Mouse (Mus musculus) heart, postnatal 4 days (tissue): ENCODE measurements around the gene Smyd3. TPM values are rescaled to one million over a fixed set of nuclear protein-coding genes. Genes with fewer than 3 reads are reported as not detected.

Source experiments
- DNase-seq: peaks from one replicate; pipeline ENCODE4 v3.0.0; 2021
- total RNA-seq, 2 experiments: library from RNA; stranded (reverse); gene quantifications; 2 replicates each; pipeline ENCODE4 v1.2.3; 2021

The Smyd3 gene
- total RNA-seq, 2 experiments from 2014 or later = 8.0 to 8.4 TPM

DNA sequence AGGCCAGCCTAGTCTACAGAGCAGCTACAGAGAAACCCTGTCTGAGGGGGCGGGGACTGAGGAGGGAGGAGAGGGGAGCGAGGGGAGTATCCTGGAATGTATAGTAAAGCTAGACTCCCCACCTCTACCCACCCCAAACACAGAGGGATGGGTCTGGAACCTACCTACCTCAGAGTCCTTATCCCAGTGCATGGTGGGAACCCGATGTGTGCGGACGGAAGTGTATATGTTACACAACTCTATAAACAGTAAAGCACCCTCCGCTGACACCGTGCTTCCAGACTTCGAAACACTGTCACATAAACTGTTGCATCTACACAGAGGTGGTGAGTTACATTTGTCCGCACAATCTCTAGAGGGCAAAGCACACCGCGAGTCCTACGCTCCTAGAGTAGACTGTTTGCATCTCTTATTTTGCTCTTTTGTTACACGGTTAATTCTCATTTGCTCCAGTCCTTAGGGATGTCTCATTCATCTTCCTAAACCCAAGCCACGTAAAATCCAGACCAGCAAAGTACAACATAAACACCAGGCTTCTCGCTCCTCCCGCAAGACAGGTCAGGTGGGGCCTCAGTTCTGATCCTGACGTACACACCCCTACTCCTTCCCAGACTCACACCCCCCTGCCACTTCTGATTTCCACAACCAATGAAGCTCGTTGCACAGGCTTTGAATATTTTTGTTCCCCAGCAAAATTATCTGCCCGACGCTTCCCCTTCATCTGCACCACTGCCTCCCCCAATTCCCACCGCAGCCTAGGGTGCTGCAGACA lies 714 bp downstream of the Smyd3 start:
- DNase-seq = no peak

DNA sequence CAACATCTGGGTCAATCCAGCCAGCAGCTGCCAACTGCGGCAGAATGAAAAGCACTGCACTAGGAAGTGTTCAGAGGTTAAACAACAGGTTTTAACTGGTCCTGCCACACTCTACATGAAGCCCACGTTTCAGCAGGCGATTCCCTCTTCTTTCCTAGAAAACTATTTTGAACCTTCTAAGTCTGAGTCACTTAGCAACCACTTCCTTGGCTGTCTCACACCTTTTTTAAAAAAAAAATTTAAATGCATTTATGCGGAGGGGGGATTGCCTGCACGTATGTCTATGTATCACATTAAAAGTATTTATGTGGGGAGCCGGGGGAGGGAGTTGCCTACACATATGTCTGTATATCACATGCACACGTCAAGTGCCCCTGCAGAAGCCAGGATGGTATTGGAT lies 5.9 kb downstream of the Smyd3 start:
- no peak for DNase-seq

DNA sequence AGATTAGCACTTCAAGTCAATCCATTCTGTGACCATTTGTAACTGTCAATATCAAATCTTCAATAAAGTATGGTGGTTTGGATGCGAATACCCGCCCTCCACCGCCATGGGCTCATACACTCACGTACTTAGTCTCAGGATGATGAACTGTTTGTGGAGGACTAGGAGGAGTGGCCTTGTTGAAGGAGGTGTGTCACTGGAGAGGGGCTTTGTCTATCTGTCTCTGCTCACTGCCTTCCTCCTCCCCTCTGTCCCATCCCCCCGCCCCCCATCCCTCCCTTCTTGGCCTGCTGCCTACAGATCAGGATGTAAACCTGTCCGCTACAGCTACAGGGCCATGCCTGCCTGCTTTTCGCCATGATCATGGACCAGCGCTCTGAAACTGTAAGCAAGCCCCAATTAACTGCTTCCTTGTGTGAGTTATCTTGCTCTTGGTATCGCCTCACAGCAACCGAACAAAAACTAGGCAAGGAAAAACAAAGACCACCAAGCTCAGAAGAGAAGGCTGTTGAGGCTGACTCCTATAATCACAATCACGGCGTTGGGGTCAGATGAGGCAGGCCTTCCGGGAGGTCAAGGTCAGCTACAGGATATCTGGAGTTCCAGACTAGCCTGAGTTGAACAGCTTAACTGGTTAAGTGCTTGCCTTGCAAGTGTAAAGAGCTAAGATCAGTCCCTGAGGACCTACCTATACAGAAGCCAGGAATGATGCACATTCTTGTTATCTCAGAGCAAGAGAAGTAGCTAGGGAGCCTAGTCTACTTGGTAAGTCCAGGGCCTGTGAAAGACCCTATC lies 7.1 kb downstream of the Smyd3 start:
- no peak for DNase-seq

DNA sequence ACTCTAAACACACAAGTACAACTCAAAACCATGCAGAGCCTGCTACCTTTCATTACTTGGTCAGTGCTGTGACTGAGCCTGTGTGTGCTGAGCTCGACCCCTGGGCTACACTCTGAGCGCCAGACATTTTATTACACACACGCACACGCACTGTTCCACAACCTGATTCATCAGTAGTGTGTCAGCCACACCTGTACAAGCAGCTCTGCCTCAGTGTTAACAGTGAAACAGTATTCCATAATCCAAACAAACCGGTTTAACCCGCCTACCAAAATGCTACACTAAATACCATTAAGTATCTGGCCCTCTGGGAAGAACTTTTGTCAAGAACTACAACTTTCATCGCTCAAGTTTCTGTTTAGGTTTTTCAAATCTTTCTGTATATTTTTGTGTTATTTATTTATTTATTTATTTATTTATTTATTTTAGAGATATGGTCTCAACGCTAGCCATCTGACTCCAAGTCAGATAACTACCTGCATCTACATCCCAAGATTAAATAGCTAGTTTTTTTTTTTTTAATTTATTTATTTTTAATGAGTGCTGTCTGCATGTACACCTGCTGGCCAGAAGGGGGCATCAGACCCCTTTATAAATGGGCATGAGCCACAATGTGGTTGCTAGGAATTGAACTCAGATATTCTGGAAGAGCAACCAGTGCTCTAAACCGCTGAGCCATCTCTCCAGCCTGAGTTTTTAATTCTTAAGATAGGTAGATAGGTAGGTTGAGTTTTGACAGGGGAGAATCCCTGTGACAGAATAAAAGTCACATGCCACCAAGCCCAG lies 11.1 kb downstream of the Smyd3 start:
- peak; percentile 38 for DNase-seq

DNA sequence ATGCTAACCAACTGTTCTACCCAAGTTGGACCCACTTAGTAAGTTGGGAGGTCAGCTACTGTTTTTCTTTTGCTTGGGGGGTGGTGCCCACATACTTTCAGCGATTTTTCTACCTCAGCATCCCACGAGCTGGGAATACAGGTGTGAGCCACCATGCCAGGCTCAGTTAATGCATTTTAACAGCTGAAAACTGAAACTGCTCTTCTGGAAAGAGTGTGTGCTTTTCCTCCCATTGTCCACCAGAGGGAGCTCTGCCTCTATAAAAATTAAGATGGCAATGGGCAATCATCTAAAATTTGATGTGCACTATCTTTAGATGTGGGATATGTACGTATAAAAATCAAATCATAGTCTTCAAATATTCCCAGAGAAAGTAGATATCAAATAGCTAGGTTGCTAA lies 15.3 kb downstream of the Smyd3 start:
- no peak for DNase-seq

DNA sequence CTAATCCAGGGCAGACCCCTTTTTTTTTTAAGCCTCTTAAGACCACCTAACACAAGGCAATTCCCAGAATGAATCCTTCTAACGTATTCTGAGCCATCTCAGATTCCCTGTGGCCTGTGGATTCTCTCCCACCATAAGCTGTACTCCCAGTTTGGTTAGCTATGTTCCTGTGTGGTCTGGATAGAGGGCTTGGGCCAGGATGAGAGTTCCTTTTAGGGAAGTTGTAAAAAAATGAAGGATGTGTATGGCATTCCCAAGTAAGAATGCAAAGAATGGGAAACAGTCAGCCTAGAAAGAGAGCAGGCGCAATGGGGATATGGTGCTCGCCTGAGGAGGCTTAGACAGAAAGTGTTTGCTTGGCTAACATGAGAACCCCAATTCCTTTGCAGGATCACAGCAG lies 18.6 kb downstream of the Smyd3 start:
- DNase-seq = no peak

DNA sequence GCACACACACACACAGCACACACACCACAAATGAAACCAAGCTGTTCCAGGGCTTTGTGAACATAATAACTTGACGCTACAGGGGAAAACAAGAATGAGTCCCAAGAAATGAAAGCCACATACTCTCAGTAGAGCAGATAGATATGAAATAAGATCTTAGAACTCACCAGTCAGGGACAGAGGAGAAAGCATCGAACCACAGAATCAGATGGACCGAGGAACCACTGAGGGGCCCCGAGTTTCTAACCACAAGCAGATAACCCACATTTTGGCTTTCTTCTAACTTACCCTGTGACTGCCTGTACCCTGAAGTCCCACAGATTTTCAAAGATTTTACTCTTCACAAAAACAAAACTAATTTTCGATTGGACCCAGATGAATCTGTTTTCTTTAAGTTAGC lies 24.9 kb downstream of the Smyd3 start:
- DNase-seq = no peak

DNA sequence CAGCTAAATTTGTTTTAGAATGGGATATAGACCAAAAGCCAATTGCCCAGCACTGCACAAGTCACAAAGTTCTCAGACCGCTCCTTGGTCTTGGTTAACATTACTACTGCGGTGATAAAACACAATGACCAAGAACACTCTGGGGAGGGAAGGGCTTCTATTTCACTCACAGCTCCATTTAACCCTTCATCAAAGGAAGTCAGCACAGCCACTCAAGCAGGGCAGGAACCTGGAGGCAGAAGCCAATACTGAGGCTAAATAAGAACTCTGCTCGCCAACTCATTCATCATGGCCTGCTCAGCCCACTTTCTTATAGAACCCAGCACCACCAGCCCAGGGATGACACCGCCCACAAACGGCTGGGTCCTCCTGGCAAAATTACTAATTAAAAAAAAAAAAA lies 29.3 kb downstream of the Smyd3 start:
- no peak for DNase-seq

DNA sequence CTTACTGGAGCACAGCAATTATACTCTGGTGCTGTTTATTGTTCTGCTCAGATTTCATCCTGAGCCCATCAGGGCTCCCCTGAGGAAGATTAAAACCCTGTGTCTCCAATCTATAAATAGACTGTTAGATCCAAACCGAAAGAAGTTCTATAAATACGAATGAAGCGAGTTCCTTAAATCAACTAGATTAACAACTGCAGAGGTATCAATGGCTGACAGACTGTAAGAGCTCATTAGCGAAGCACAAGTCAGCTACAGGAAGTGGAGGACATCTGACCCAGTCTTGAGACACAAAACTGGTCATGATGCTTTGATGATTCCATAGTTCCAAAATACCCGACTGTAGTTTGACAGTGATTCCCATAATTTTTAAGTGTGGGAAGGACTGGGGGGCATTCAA lies 29.9 kb downstream of the Smyd3 start:
- no peak for DNase-seq

DNA sequence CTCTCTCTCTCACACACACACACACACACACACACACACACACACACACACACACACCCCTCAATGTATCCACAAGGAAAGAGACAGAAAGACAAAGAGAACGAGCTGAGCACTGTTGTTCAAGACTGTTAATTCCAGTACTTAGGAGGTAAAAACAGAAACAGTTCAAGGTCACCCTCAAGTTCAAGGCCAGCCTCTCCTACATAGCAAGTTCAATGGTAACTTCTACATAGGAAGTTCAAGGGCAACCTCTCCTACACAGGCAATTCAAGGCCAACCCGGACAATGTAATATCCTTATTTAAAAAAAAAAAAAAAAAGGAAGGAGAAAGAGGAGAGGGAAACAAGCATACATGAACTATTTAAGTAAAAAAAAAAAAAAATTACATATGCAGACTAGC lies 30.6 kb downstream of the Smyd3 start:
- DNase-seq = no peak

DNA sequence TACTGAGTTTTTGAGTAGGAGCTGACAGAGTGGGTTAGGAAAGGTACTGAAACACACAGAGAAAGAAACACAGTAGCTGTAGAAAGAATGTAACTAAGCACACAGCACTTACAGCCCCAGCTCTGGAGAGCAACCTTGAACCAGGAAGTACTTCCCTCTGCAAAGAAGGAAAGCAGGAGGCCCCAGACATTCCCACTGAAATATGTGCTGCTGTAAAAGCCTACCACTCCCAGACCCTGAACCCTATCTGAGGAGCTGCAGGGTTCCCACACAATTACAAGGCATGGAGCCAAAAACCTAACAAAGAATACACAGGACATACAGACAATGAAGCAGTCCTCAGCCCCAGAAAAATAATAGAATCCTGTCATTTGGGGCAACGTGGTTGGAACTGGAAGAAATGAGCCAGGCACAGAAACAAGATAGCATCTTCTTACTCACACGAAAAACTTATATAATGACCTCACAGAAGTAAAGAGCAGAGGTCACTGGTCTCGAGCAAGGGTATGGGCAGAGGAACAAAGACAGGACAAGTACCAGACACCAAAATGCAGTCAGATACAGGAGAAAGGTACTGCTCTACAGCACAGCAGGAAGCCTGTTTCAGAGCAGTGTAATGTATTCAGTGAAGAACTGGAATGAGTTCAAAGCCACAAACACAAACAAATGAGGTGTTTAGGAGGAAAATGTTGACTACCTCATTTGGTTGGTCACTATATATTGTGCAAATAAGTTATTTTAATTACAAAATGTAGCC lies 31.9 kb downstream of the Smyd3 start:
- DNase-seq = no peak

DNA sequence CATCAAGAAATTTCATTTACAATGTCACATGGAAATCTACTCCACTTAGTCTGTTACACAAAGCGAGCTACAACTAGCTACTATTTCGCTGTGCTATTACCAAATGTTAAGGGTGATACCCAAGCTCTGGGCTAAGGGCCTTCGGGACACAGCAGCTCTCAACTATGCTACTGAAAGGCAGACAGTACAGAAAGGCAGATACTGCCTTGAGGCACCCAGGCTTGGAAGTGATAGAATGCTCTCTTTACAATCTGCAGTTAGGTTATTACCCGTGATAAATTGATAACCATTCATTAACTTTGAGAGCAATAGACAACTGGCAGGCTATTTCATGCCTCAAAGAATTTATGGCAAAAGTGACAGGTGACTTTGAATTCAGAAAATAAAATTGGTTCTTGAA lies 37.0 kb downstream of the Smyd3 start:
- no peak for DNase-seq

DNA sequence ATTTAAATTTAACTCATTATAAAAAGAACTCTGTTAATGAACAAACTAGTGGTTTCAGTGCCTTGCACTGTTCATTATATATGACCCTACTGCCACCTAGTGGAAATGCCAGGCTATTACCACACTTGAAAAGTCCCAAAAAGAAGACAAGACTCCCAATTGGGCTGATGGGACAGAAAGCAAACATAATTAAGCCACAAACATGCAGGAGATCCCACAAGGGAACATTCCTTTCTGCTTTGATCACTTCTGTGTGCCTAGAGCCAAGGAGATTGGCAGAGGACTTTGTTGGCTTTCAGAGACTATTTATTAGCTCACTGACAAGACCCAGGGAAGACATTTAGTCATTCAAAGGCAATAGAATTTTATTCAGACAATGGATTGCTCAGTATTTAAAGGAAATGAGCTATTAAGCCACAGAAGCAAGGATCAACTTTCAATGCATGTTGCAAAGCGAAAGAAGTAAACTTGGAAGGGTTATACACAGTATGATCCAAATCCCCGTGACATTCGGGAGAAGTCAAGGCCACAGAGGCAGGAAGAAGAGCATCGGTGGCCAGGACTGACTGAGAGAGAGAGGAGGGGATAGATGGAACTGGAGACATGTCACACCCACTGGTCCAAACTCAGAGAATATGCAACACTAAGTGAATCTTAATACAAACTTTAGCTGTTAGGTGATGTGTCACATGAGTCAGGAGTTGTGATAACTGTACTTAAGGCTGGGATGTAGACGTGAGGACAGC lies 40.5 kb downstream of the Smyd3 start:
- peak; percentile 70 for DNase-seq

DNA sequence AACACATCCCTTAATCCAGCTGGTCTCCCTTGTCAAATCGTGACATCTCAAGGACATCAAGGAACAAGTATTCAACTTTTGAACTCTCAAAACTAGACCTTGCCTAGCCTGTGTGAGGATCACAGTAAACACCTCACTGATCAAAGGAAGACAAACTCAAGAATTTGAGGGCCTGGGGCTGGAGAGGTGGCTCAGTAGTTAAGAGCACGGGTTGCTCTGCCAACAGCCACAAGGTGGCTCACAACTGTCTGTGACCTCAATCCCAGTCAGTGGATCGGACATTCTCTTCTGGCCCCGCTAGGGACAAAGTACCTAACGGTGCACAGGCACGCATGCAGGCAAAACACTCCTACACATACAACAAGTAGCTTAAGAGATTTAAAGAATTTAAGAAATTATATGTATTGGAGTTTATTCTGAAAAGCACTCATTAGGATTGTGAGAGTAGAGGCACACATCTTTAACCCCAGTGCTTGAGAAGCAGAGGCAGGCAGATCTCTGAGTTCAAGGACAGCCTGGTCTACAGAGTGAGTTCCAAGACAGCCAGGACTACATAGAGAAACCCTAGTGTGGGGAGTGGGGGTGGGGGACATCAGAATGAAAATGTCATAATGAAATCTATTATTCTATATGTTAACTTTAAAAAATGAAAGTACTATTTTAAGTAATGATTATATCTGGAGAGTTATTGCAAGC lies 41.2 kb downstream of the Smyd3 start:
- DNase-seq = peak; percentile 19

DNA sequence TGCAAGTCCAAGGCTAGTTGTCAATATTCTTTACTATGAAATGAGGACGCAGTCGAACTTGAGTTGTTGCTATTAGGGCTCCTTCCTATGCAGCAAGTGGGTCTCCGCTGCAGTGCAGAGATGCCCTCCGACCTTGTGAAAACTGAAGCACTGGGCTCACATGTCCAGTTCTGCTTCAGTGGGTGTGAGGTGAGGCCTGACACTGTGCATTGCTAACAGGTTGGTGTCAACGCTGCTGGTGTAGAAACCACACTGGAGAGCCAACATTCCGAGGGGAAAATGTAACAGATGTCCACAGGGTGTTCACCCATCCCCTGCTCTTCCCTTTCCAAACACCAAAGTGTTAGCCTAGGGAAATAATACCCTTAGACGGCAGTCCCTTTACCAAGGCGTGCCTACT lies 43.1 kb downstream of the Smyd3 start:
- DNase-seq = no peak

DNA sequence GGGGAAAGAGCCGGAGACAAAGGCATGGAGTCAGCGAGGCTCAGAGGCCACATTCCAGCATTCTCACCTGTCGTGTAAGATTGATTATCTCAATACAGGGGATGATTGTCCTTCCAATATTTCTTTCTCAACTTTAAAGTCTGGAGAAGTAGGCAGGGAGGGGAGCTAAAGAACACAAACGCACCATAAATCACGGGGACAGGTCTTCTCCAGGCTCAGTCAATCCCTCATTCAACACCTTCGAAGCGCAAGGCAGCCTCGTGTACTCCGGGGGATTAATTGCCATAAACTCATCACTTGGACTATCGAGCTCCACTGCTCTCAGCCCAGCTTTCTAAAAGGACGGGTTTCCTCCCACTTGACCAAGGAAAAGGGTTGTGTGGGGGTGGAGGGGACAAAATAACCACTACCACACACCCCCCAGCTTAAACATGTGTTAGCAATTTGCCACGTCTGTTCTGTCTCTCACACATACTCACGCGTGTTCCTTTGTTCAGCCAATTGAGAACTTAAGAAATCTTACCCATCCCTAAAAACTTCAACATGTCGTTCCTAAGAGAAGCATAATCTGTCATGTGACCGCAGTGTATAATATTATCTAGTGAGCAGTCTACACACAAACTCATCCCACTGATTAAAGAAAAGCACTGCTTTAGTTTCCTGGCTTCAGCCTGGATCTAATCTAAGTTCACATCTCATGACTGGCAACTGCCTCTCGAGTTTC lies 43.8 kb downstream of the Smyd3 start:
- DNase-seq = no peak

DNA sequence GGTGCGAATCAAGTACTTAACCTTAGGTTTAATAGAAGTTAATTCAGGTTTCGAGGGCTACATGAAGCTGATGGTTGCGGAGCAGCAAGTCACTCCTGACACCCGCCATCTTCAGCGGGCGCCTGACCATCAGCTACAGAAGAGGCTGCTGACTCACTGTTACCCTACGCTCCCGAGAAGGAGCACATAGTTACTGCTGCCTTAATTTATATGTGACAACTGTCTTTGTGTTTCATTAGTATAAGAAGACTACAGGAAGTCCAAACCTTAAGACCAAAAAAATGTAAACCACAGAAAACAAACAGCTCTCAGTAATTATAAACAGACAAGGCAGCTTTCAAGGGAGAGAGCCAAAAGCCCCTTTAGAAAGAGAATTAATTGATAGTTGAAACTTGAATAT lies 49.9 kb downstream of the Smyd3 start:
- no peak for DNase-seq

DNA sequence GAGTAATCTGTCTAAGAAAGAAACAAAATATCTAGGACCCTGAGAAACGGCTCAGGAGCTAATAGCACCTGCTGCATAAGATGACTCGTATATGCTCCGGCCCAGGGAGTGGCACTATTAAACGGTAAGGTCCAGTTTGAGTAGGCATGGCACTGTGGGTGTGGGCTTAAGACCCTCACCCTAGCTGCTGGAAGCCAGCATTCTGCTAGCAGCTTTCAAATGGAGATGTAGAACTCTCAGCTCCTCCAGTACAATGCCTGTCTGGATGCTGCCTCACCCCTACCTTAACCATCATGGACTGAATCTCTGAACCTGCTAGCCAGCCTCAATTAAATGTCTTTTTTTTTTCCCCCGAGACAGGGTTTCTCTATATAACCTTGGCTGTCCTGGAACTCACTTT lies 55.5 kb downstream of the Smyd3 start:
- DNase-seq = no peak

DNA sequence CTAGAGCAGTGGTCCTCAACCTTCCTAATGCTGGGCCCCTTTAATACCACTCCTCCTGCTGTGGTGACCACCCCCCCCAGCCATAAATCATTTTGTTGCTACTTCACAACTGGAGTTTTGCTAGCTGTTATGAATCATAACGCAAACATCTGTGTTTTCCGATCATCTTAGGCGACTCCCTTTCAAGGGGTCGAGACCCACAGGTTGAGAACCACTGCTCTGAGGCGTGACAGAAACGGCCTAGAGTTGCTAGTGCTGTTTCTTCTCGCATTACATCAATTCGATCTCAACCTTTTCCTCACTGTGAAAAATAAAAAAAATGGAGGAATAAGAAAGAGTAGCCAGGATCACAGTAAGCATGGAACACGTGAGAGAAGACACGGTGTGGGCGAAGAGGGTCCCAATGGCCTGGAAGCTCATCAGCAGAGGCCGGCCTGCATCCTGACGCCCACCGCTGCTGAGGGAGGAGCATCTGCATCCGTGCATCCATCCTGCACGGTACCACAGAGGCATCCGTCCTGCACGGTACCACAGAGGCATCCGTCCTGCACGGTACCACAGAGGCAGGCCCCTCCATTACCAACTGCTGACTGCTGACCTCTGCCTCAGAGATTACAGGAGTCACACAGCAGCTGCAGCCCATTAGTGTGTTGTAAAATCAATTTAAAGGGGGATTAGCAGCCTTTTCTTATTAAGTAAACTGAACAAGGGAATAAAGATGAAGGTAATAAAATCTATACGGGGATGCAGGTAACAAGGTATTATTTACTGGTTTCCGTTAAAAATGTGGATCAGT lies 56.6 kb downstream of the Smyd3 start:
- DNase-seq = no peak

DNA sequence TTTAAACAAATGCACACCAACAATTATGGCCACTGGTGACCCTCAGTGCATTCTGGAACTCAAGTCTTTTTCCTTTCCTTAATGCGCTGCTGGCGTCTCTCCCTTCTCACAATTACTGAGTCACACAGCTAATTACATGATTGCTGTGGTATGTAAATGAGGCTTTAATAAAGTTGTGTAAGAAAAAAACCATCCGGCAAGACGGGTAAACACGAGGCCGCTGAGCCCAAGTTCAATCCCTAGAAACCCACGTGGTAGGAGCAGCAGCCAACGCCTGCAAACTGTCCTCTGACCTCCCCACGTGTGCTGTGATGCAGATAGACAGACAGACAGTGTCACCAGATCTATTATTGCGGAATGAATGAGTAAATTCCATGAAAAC lies 58.9 kb downstream of the Smyd3 start:
- no peak for DNase-seq
